Mouse (Mus musculus): Measurements from ENCODE around the gene Apobec3. TPM values are rescaled to one million over a fixed set of nuclear protein-coding genes. Genes with fewer than 3 reads are reported as not detected.
A peak's percentile ranks its signal among the peaks of the same experiment; 100 is the strongest.

The Apobec3 gene
- total RNA-seq, 1 experiment from 2014 or later, result 214 TPM

DNA sequence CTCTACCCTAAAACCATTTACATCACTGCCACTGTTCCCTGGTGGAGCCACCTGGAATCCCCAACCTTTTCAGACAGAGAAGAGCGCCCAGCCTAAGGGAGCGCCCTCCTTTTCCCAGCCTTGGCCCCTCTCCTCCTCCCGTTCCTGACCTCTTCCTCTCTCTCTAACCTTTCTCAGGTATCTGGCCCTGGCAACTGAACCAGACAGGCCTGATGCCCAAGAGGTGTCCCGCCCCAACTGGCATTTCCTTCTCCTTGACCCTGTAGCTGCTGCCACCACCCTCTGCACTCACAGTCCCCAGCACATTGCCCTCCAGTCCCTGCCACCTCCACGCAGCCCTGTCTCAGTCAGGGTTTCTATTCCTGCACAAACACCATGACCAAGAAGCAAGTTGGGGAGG, 53.5 kb downstream of the Apobec3 start:
- no peak for ATAC-seq (replicated peaks; ENCODE audit: low read depth, poor library complexity, severe bottlenecking)

DNA sequence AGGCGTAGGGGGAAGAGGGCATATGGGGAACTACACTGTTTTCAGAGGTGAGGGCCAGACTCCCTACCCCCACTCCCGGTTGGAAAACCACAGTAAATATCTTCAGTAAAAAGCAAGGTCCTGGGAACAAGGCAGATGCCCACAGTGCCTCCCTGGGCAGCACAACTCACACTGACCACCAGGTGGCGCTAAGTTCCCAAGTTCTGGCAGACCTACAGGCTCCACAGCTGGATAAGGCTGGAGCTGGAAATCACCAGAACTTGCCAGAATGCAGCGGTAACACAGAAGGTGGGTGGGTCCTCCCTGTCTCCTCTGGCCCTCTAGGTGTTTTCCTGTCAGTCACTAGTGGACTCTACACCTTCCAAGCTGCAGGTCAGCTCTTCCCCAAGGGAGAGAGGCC, 54.6 kb downstream of the Apobec3 start:
- peak; percentile 79 for ATAC-seq (replicated peaks; ENCODE audit: low read depth, poor library complexity, severe bottlenecking)

DNA sequence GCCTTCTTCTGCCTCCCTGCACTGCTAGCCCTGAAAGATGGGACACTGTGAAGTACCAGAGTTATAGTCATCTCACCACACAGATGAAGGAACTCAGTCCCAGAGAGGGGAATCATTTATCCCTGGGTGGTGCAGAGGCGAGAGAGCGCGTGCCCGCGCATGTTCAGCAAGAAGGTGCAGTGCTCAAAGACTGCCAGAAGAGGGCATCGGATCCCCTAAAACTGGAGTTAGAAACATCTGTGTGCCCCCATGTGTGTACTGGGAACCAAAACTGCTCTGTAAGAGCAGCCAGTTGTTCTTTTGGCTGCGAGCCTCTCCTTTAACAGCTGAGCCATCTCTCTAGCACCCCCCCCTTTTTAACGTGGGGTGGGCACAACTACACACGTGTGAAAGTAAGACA, 55.3 kb downstream of the Apobec3 start:
- ATAC-seq (replicated peaks; ENCODE audit: low read depth, poor library complexity, severe bottlenecking), result peak; percentile 33; the same call in 1 of the 2 replicates

DNA sequence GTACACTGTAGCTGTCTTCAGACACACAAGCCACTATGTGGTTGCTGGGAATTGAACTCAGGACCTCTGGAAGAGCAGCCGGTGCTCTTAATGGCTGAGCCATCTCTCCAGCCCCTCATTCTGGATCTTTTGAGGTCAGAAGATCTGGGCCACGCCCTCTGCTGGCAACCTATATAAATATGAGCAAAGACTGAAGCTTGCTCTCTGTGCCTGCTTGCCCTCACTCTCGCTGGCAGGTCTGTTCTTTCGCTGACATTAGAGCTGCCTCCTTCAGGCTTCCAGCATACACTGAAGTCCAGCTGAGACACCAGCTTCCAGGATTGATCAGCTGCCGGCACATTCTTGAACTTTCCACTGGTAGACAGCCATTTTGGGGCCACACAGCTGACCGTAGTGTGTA, 56.2 kb downstream of the Apobec3 start:
- ATAC-seq (replicated peaks; ENCODE audit: low read depth, poor library complexity, severe bottlenecking), result no peak

DNA sequence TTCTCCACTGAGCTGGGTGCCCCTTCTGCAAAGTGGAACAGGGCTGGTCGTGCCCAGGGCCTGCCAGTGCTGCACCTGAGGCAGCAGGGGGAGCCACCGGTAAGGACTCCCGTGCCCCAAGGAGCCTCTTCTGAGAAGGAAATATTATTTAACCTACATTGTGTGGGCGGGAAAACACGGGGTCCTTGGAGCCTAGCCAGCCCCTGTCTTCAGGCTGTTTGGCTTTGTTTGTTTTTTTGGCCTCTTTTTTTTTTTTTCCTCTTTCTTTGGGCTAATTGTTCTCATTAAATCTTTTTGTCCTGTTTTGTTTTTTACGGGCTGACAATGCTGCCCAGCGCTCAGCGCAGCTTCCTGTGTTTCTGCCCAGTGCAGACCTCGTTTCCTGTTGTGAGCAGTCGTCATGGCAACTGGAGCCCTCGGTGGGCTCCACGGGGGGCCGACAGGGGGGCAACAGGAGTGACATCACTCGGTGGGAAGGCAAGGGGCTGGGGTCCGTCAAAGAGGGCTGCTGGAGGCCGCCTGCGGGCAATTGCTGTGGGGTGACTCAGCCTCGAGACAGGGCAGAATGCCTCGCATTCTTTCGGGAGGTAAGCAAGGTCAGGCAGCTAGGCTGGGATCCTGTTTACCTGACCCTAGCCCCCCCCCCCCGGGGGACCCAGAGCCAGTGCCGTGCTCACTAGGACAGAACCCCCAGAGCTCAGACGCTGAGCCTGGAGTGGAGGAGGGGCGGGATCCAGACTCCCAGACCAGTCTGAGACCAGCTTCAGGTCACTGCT, 59.0 kb downstream of the Apobec3 start:
- ATAC-seq (replicated peaks; ENCODE audit: low read depth, poor library complexity, severe bottlenecking), result peak; percentile 65

DNA sequence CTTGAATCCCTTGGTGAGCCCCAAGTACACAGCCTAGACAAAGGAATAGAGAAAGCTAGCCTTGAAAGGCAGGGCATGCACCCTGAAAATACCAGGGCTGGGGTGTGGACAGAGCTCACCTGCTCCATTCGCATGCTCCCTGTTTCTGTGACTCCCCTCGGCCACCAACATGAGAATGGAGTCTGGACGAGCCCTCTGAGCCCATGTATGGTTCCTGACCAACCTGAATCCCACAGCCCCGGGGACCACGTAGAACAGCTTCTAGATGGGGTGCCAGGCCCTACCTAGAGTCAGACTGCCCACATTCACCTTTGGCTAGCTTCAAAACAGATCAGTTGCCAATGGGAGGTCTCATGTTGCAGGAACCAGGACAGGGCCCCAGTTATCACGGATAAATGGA, 59.8 kb downstream of the Apobec3 start:
- no peak for ATAC-seq (replicated peaks; ENCODE audit: low read depth, poor library complexity, severe bottlenecking)

DNA sequence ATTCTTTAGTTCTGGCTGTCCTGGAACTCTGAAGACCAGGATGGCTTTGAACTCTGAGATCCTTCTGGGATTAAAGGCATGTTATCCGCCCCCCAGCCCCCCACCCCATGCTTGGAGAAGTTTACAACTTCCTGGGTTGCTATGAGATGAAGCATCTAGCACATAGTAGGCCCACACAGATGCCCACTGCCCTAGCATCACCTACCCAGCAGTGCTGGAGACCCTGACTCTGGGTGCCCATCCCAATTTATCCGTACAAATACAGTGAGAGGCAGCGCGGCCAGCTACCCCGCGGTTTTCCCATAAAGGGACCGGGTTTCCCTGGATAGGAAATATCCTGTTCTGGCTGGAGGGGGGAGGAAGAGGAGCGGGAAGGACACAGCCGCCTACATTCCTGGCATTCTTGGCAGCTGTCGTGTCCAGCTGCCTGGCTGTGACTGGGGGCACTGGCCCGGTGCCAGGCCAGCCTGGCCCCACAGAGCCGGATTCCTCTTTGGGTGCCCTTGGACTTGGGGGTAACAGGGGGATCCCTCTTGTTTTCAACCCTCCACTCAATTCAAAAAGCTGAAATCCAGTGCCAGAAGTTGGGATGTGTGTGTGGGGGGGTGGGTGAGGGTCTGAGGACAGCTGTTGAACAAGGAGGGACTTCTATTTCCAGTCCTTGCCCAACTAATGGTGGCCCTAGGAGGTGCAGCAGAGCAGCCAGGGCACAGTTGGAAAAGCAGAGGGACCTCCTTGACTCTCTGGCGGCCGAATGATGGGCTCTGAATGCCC, 60.5 kb downstream of the Apobec3 start:
- no peak for ATAC-seq (replicated peaks; ENCODE audit: low read depth, poor library complexity, severe bottlenecking)

DNA sequence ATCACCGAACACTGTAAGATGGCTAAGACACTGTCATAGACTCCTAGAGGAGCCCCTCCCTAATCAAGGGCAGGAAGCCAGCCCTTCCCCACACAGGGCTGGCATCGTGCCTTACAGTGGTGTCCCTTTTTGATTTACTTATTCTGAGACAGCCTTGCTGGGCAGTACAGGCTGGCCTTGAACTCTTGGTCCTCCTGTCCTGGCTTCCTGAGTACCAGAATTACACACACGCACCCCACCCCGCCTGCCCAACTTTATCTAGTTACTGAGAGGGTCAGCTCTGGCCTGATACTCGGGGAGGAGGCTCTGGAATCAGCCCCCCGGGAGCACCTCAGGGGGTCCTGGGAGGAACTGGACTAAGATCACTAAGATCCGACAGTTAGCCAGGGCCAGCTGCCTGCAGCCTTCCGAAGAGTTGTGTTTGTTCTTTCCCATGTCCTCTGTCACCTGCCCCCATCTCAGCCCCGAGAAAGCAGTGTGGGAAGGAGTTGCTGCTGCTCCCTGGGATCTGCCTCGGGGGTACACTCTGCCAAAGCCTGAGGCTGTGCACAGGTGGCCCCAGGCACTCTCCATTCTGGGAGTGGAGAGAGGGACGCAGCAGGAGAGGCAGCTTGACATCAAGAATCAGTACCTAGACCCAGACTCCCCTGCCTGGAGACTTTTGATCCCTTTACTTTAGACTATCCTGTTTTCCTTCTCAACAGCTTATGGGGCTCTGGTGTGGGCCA, 61.2 kb downstream of the Apobec3 start:
- no peak for ATAC-seq (replicated peaks; ENCODE audit: low read depth, poor library complexity, severe bottlenecking)

DNA sequence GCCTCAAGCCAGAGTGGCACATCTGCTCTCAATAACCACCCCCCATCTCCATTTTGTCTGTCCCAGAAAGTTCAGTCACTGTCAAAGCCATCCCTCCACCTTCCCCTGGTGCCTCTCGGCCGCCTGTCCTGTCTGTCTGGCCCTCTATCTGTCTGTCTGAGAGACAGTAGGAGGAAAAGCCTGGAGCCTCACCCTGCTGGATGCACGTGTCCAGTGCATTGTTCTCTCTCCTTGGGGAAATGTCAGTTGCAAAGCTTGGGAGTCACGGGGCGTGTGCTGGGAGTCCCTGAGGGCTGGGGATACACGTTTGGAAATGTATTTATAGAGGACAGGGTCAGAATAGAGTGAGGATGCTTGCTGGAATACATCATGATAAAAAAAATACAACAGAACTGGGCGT, 62.0 kb downstream of the Apobec3 start:
- ATAC-seq (replicated peaks; ENCODE audit: low read depth, poor library complexity, severe bottlenecking), result no peak

DNA sequence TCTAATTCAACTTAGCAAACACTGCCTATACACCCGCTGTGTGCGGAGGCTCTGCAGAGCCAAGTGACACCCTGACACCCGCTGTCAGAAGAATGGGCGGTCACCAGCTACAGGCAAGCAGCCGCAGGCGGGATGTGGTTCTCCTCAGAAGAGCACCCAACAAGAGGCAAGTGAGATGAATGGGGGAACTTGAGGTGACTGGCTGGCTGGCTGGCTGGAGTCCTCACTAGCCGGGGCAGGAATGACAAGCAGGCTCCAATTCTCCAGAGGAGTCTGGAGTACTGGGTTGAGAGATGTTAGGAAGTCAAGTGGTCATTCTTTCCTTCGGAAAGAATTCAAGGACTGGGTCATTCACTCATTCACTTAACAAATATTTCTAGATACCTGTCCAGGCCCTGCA, 65.1 kb downstream of the Apobec3 start:
- ATAC-seq (replicated peaks; ENCODE audit: low read depth, poor library complexity, severe bottlenecking), result peak; percentile 82

DNA sequence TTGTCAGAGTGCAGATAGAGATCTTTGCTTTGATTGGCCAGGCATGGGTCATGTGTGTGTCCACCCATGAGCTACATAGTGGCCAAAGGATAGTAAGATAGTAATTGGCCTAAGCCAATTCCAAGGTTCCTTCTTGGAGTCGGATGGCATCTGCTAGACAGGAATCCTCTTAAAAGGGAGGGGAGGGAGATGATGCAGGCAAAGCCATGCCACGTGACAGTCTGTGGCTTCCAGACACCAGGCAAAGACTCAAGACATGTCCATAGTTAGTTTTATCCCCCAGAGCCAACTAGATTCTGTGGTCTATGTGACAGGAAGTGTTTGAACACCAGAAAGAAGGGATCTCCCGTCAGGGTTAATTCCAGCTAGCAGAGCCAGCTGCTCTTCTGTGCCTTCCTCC, 67.0 kb downstream of the Apobec3 start:
- ATAC-seq (replicated peaks; ENCODE audit: low read depth, poor library complexity, severe bottlenecking), result peak; percentile 64

DNA sequence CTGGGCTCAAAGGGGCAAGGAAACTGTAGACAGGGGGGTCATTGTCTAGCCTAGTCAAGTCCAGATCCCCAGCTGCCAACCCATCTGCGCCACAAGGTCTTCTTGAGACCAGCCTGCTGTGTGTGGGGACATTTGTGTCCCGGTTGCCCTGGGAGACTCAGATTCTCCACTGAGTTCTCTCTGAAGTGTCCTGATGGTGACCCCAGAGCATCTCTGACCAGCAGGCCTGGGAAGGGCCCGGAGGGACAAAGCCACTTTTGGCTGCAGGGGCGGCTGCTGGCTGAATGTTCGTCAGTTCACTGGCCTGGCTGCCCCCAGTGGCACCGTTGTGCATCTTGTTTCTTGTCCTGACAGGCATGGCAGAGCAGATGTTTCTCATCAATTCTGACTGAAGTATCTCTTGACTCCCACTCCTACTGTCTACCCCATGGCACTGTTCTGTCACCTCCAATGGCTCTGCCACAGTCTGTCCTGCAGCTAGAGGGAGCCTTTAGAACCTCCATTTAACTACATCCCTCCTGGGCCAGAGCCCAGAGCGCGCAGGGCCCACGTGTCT, 70.0 kb downstream of the Apobec3 start:
- no peak for ATAC-seq (replicated peaks; ENCODE audit: low read depth, poor library complexity, severe bottlenecking)

DNA sequence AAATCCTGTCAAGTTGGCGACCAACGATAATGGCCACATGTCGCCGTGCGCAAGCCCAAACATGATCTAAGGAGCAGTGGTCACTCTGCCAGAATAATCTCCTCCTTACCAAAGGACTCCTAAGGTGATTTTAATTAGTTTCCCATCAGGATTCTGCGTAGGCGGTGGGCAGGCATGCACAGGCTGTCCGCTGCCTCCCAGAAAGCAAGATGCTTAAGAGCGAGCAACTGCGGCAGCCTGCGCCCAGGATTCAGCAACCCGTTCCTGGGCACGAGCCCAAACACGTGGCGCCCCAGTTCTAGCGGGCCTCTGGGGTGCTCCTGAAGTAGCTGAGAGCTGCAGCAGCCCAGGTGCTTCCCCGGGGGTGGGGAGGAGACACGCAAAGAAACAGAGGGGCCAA, 71.2 kb downstream of the Apobec3 start:
- ATAC-seq (replicated peaks; ENCODE audit: low read depth, poor library complexity, severe bottlenecking), result no peak

DNA sequence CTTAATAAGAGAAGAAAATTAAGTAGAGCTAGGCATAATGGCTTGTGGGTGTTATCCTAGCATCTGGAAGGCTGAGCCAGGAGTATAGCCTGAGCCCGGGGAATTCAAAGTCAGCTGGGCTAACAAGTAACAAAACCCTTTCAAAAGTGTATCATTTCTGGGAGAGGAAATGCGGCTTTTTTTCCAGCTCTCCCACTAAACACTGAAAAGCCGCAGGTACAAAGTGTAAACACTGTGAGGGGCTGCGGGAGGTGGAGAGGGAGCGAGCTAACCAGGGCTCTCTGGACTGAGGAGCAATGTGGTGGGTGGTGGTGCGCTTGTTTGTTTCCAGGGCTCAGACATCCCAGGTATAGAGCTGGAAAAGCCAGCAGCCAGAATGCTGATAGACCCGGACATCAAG, 72.9 kb downstream of the Apobec3 start:
- no peak for ATAC-seq (replicated peaks; ENCODE audit: low read depth, poor library complexity, severe bottlenecking)

Other genes with a start within 250 kb of the Apobec3 start
- 2.8 and 2.9 TPM in 2 replicates for gene Fam227a, start 232.7 kb upstream of the Apobec3 start, total RNA-seq (2017)
- 46.7 and 51.4 TPM in 2 replicates for gene Cby1, start 232.5 kb upstream of the Apobec3 start, total RNA-seq (2017)
- gene Tomm22, start 220.8 kb upstream of the Apobec3 start, total RNA-seq (2017), result 92.2 and 93.2 TPM in 2 replicates
- 28.5 and 40.3 TPM in 2 replicates for gene Josd1, start 203.7 kb upstream of the Apobec3 start, total RNA-seq (2017)
- gene Gtpbp1, start 200.8 kb upstream of the Apobec3 start, total RNA-seq (2017), result 55.1 and 66.9 TPM in 2 replicates
- gene Sun2, start 149.1 kb upstream of the Apobec3 start, total RNA-seq (2017), result 53.7 and 73.2 TPM in 2 replicates
- 16.0 and 18.0 TPM in 2 replicates for gene Dnal4, start 113.8 kb upstream of the Apobec3 start, total RNA-seq (2017)
- gene Nptxr, start 86.9 kb upstream of the Apobec3 start, total RNA-seq (2017), result 0.05 and 0.55 TPM in 2 replicates
- not detected in 2 replicates for gene Npcd, start 57.4 kb upstream of the Apobec3 start, total RNA-seq (2017)
- 11.0 and 19.6 TPM in 2 replicates for gene Cbx6, start 57.0 kb upstream of the Apobec3 start, total RNA-seq (2017)
- gene Cbx7, start 79.5 kb downstream of the Apobec3 start, total RNA-seq (2017), result 3.4 and 5.5 TPM in 2 replicates
- gene Pdgfb, start 123.3 kb downstream of the Apobec3 start, total RNA-seq (2017), result 0.10 and 0.82 TPM in 2 replicates
- gene Syngr1, start 199.7 kb downstream of the Apobec3 start, total RNA-seq (2017), result 4.8 and 6.1 TPM in 2 replicates
- gene Rpl3, start 200.2 kb downstream of the Apobec3 start, total RNA-seq (2017), result 2,920 and 3,083 TPM in 2 replicates
- gene Tab1, start 241.5 kb downstream of the Apobec3 start, total RNA-seq (2017), result 10.6 and 19.9 TPM in 2 replicates